Comparison of ENCODE assay signal across 29 mouse cellular contexts in the genomic region with DNA sequence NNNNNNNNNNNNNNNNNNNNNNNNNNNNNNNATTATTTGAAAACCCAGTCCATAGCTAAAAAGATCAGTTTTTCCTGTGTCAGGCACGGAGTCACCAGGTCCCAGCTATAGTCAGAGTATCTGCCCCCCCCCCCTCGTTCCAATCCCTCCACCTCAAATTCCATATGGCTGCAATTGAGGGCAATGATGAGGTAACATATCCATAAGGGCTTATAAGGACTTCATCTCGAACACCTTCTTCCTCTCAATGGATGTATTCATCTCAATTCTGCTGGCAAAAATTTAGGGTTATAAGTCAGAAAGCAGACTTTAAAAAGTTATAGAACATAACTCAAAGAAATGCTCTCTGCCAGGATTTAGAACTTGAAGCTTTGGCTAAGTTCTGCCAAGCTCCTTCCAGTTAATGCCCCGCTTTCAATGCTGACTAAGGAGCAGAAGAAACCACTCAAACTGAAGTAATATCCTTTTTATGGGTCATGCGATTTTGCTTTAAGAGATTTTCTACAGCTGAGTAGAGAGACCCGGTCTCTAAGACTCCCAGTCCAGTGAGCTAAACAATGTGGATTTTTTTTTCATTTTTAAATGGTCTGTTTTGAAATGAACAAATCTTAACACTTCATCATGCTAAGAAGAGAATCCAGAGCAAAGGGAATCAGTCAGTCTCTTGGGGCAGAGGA.
DNase-seq lines count a peak whose midpoint lies in the region; ATAC-seq and TF ChIP-seq lines count a peak whose summit lies in the region.
"Had no signal": no experiment of that assay in that cellular context is flagged by ENCODE, and none has a peak within 500 bp of the region (broad histone marks: within the 10 kb centered on the region; RNA-seq: fewer than 3 reads in every experiment).

No protein-coding gene starts in this region.

- peaks cover 5% of the 10 kb centered on the region; the same call in 1 of the 2 replicates for H3K4me1 ChIP-seq in hindbrain, postnatal 0 days (ENCODE audit: insufficient read depth, low read length)
- 0 out of 2 replicates have a peak, but pooled peaks cover 2% of the 10 kb centered on the region for H3K4me1 ChIP-seq in hindbrain, embryonic 11.5 days (replicated peaks; ENCODE audit: control insufficient read depth, insufficient read depth, low read length)
- H3K4me1 ChIP-seq in lung, postnatal 0 days (ENCODE audit: insufficient read depth, low read depth, low read length): no peaks in the 10 kb centered on the region
- H3K4me1 ChIP-seq: megakaryocyte, embryonic 14.5 days had no signal

- no peak overlapping the region for H3K4me3 ChIP-seq in hindbrain, postnatal 0 days (ENCODE audit: low read length)
- no peak overlapping the region for H3K4me3 ChIP-seq in hindbrain, embryonic 11.5 days (ENCODE audit: low read depth, low read length)
- H3K4me3 ChIP-seq in lung, postnatal 0 days (ENCODE audit: low read depth, low read length): no peak overlapping the region
- H3K4me3 ChIP-seq: heart, embryonic 15.5 days; hindbrain, embryonic 13.5 days; megakaryocyte, embryonic 14.5 days; midbrain, embryonic 12.5 days; neural tube, embryonic 15.5 days had no signal

- no peaks in the 10 kb centered on the region for H3K36me3 ChIP-seq in hindbrain, postnatal 0 days (ENCODE audit: insufficient read depth, low read length)
- H3K36me3 ChIP-seq in hindbrain, embryonic 11.5 days (ENCODE audit: control insufficient read depth, insufficient read depth, low read length): no peaks in the 10 kb centered on the region
- H3K36me3 ChIP-seq in lung, postnatal 0 days (ENCODE audit: insufficient read depth, low read length): no peaks in the 10 kb centered on the region
- H3K36me3 ChIP-seq: heart, embryonic 15.5 days; hindbrain, embryonic 13.5 days; midbrain, embryonic 12.5 days; neural tube, embryonic 15.5 days had no signal

- H3K27me3 ChIP-seq in hindbrain, postnatal 0 days (ENCODE audit: insufficient read depth, low read length): no peaks in the 10 kb centered on the region
- H3K27me3 ChIP-seq in hindbrain, embryonic 11.5 days (ENCODE audit: control insufficient read depth, insufficient read depth, low read length): 0 out of 2 replicates have a peak, but pooled peaks cover 2% of the 10 kb centered on the region
- H3K27me3 ChIP-seq in lung, postnatal 0 days (replicated peaks; ENCODE audit: insufficient read depth, low read length): no peaks in the 10 kb centered on the region
- H3K27me3 ChIP-seq: CH12.LX; heart, embryonic 15.5 days; hindbrain, embryonic 13.5 days; megakaryocyte, embryonic 14.5 days; midbrain, embryonic 12.5 days; neural tube, embryonic 15.5 days had no signal

- 40% methylated on average over 6 of the region's 6 CpGs for WGBS in hindbrain, postnatal 0 days
- 58% methylated on average over 6 of the region's 6 CpGs for WGBS in hindbrain, embryonic 11.5 days
- WGBS in lung, postnatal 0 days: 61% methylated on average over 5 of the region's 6 CpGs

- peak; percentile 22 for DNase-seq in adrenal gland, postnatal 10 days
- no peak for DNase-seq in adrenal gland, postnatal 14 days
- DNase-seq in hindbrain, postnatal 0 days (ENCODE audit: low spot score): peak; percentile 43
- DNase-seq in hindbrain, embryonic 11.5 days (ENCODE audit: low spot score): no peak
- peak; percentile 42 for DNase-seq in lung, postnatal 0 days (ENCODE audit: low spot score)
- no peak for DNase-seq in lung, postnatal 10 days
- DNase-seq in retina, embryonic 14.5 days (ENCODE audit: low spot score): peak; percentile 31
- DNase-seq in ovary, postnatal 10 days (ENCODE audit: low spot score): no peak
- DNase-seq: adrenal gland, postnatal 25 days; cerebellum, adult 2 months; cerebellum, postnatal 25 days; gastrocnemius, postnatal 10 days; kidney, adult 8-10 months; kidney, postnatal 10 days; liver; lung, embryonic 14.5 days; lung, postnatal 4 days; right cerebral cortex, postnatal 4 days; thymus, adult 18-20 months; thymus, postnatal 25 days had no signal

- no peaks in the 10 kb centered on the region for H3K9me3 ChIP-seq in hindbrain, postnatal 0 days (ENCODE audit: low read length)
- H3K9me3 ChIP-seq in hindbrain, embryonic 11.5 days (ENCODE audit: control insufficient read depth, low read length): no peaks in the 10 kb centered on the region
- no peaks in the 10 kb centered on the region for H3K9me3 ChIP-seq in lung, postnatal 0 days (ENCODE audit: low read length)
- H3K9me3 ChIP-seq: heart, embryonic 15.5 days; hindbrain, embryonic 13.5 days; megakaryocyte, embryonic 14.5 days; midbrain, embryonic 12.5 days; neural tube, embryonic 15.5 days had no signal

- TF ChIP-seq CTCF in hindbrain, postnatal 0 days (IDR thresholded peaks at IDR 0.05; ENCODE audit: low read depth): no peak
- TF ChIP-seq CTCF in lung, postnatal 0 days (IDR thresholded peaks at IDR 0.05): no peak

- ATAC-seq in hindbrain, postnatal 0 days: peak; percentile 78
- ATAC-seq in hindbrain, embryonic 11.5 days (ENCODE audit: low FRiP score): no peak
- ATAC-seq in lung, postnatal 0 days: peak; percentile 25; the same call in 1 of the 2 replicates
- ATAC-seq: inflammation-experienced regulatory T-cells, adult 6 months had no signal

- no peak overlapping the region for H3K27ac ChIP-seq in hindbrain, postnatal 0 days
- H3K27ac ChIP-seq in hindbrain, embryonic 11.5 days (ENCODE audit: low read depth, low read length): no peak overlapping the region
- H3K27ac ChIP-seq in lung, postnatal 0 days (ENCODE audit: low read length): no peak overlapping the region
- H3K27ac ChIP-seq: heart, embryonic 15.5 days; hindbrain, embryonic 13.5 days; liver, embryonic 14.5 days; midbrain, embryonic 12.5 days; neural tube, embryonic 15.5 days; stomach, postnatal 0 days had no signal

- H3K9ac ChIP-seq in hindbrain, postnatal 0 days (replicated peaks; ENCODE audit: low read length): no peak overlapping the region
- no peak overlapping the region for H3K9ac ChIP-seq in hindbrain, embryonic 11.5 days (ENCODE audit: low read depth, low read length)
- no peak overlapping the region for H3K9ac ChIP-seq in lung, postnatal 0 days (replicated peaks; ENCODE audit: low read depth)
- H3K9ac ChIP-seq: heart, embryonic 15.5 days; hindbrain, embryonic 13.5 days; liver, embryonic 14.5 days; lung, embryonic 14.5 days; midbrain, embryonic 12.5 days; neural tube, embryonic 15.5 days had no signal

- no peak for TF ChIP-seq EP300 in lung, postnatal 0 days (IDR thresholded peaks at IDR 0.05)

- H3K4me2 ChIP-seq in hindbrain, postnatal 0 days (ENCODE audit: low read depth, low read length): no peak overlapping the region
- no peak overlapping the region for H3K4me2 ChIP-seq in hindbrain, embryonic 11.5 days (replicated peaks; ENCODE audit: low read depth, low read length)
- H3K4me2 ChIP-seq in lung, postnatal 0 days (replicated peaks; ENCODE audit: low read depth, low read length): no peak overlapping the region
- H3K4me2 ChIP-seq: heart, embryonic 15.5 days; hindbrain, embryonic 13.5 days; lung, embryonic 14.5 days; midbrain, embryonic 12.5 days; neural tube, embryonic 15.5 days had no signal

Comparison
In these comparisons a context has a peak if more than half of its experiments do, and no peak if none do; other contexts are left out.
1. DNase-seq: peak in adrenal gland, postnatal 10 days (single experiment), hindbrain, postnatal 0 days (single experiment), lung, postnatal 0 days (single experiment) and retina, embryonic 14.5 days (single experiment); none in adrenal gland, postnatal 14 days (single experiment), hindbrain, embryonic 11.5 days (single experiment), lung, postnatal 10 days (single experiment) and ovary, postnatal 10 days (single experiment).